Mouse (Mus musculus) limb, embryonic 13.5 days (tissue): Measurements from ENCODE around the gene Inpp4b. TPM values are rescaled to one million over a fixed set of nuclear protein-coding genes. Genes with fewer than 3 reads are reported as not detected.
A peak's percentile ranks its signal among the peaks of the same experiment; 100 is the strongest.

Experiments
- ATAC-seq: fragments of 200-750 bp; cut with Nextera tagmentation; 2 replicates; pipeline ENCODE4 v1.8.0; 2017; ENCODE audit warnings: low read depth, moderate number of reproducible peaks, moderate TSS enrichment; ENCODE audit not compliant: low FRiP score
- H3K27ac ChIP-seq: fragments of 300-500 bp; sonication (generic); 2 replicates; pipeline ENCODE4 v1.5.1; 2015; ENCODE audit warnings: inconsistent platforms, mild to moderate bottlenecking, moderate library complexity
- H3K27me3 ChIP-seq: fragments of 300-500 bp; sonication (generic); 2 replicates; pipeline ENCODE4 v1.6.1; 2015; ENCODE audit warnings: mild to moderate bottlenecking, inconsistent platforms
- H3K36me3 ChIP-seq: fragments of 300-500 bp; sonication (generic); 2 replicates; pipeline ENCODE4 v1.6.1; 2015; ENCODE audit warnings: inconsistent platforms, mild to moderate bottlenecking, moderate library complexity
- H3K4me1 ChIP-seq: fragments of 300-500 bp; sonication (generic); 2 replicates; pipeline ENCODE4 v1.6.1; 2015; ENCODE audit warnings: inconsistent platforms
- H3K4me2 ChIP-seq: fragments of 300-500 bp; sonication (generic); replicated peaks from 2 replicates; pipeline ENCODE4 v1.6.1; 2015; ENCODE audit warnings: inconsistent platforms, mild to moderate bottlenecking, moderate library complexity
- H3K4me3 ChIP-seq: fragments of 300-500 bp; sonication (generic); 2 replicates; pipeline ENCODE4 v1.5.1; 2015; ENCODE audit warnings: moderate library complexity, mild to moderate bottlenecking, inconsistent platforms
- H3K9ac ChIP-seq: fragments of 300-500 bp; sonication (generic); 2 replicates; pipeline ENCODE4 v1.6.1; 2015; ENCODE audit warnings: mild to moderate bottlenecking, inconsistent platforms
- H3K9me3 ChIP-seq: fragments of 300-500 bp; sonication (generic); 2 replicates; pipeline ENCODE4 v1.6.1; 2016; ENCODE audit warnings: inconsistent platforms
- WGBS: fragments of 180-500 bp; shearing (Covaris S2); methylation state at CpG from one replicate; pipeline ENCODE4 v1.1.7; 2015; 5-methylcytosine and 5-hydroxymethylcytosine counted together
- polyA plus RNA-seq: library from polyadenylated mRNA; unstranded; fragments of >200 nt; fragmentation: Nextera tagmentation; extraction: Ambion mirVana; gene quantifications from 2 replicates; pipeline ENCODE4 v1.2.1, GENCODE M21; 2015

Inpp4b gene
- polyA plus RNA-seq, 1 experiment from 2014 or later: 19.3 TPM

DNA sequence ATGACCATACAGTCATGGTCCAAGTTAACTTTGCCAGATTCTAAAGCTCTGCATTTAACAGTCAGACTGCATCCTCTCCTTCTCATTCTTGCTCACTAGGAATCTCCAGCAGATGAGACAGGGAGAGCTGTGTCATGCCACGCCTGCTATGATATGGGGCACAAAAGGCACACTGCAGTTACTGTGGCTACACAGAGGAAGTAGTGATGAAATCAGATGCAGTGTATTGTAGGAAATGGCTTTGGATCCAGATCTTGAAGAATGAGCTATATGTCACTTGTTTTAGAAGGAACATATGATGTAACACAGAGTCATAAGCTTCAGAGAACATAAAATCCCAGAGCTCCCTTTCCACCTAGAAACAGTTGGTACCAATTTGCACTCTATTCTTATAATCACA lies 408.8 kb downstream of the Inpp4b start:
- H3K4me2 ChIP-seq: no peak overlapping the region
- H3K9me3 ChIP-seq: no peaks in the 10 kb centered on the region
- no peak overlapping the region for H3K9ac ChIP-seq
- no peaks in the 10 kb centered on the region for H3K4me1 ChIP-seq
- no peaks in the 10 kb centered on the region for H3K27me3 ChIP-seq
- WGBS: 83% methylated on average over 1 of the region's 1 CpGs
- H3K36me3 ChIP-seq: no peaks in the 10 kb centered on the region
- no peak overlapping the region for H3K4me3 ChIP-seq
- no peak overlapping the region for H3K27ac ChIP-seq
- ATAC-seq: no peak

DNA sequence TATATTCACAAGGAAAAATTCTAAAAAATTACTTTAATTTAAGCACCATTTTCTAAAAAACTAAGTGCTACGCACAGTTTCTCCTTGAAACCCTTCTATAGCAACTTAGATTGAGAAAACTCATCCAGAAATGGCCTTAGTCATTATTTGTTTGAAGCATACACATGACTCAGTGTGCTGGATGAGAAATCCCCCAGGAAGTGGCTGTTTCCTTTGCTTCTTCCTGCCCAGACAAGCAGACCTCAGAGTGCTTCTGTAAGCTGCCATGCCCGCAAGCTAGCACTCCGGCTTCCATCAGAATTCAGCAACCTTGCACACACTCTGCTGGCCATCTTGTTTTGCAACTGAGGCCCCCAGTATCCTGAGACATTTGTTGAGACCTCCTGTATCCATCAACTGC lies 414.3 kb downstream of the Inpp4b start:
- H3K36me3 ChIP-seq: no peaks in the 10 kb centered on the region
- H3K9ac ChIP-seq: no peak overlapping the region
- H3K9me3 ChIP-seq: no peaks in the 10 kb centered on the region
- no peak overlapping the region for H3K4me3 ChIP-seq
- H3K4me2 ChIP-seq: no peak overlapping the region
- no peak for ATAC-seq
- no peaks in the 10 kb centered on the region for H3K4me1 ChIP-seq
- no peak overlapping the region for H3K27ac ChIP-seq
- no peaks in the 10 kb centered on the region for H3K27me3 ChIP-seq
- 86% methylated on average over 3 of the region's 3 CpGs for WGBS

DNA sequence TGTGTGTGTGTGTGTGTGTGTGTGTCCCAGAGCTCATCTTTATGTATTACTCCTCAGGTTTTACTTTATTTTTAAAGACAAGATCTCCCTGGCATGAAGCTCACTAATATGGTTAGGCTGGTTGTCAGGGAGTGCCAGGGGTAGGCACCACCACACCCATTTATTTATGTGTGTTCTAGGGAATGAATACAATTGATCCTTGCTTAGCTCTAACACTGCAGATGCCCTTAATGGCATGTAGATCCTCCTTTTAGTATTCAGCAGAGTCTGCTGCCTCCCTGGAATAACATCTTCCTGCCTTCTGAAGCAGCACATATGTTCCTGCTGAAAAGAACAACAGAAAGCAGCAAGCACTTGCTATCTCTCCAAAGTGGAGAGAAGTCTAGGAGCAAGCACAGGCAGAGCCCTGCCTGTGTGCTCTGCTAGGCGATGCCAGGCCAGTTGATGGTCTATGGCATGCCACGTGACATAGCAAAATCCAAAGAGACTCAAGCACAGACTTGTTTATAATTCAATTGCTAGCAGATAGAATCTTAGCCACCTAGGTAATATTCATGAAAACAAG lies 415.3 kb downstream of the Inpp4b start:
- no peaks in the 10 kb centered on the region for H3K27me3 ChIP-seq
- H3K9ac ChIP-seq: no peak overlapping the region

DNA sequence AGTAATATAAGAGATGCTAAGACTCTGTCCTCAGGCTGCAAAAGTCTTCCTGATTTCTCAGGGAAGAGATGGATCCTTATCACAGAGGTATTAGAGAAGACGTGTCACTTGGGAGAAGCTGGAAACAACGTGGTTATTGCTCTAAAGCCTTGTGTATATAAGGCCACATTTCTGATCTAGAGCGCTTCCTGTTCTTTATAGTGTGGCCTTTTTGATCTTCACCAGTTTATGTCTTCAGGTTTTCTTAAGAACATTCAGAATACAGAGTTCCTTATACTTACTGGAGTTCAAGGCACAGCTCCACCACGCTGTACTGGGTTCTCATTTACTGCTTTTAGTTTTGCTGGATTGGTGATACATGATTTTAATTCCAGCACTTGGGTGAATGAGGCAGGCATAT lies 419.1 kb downstream of the Inpp4b start:
- H3K27me3 ChIP-seq: no peaks in the 10 kb centered on the region
- H3K9ac ChIP-seq: no peak overlapping the region
- no peak overlapping the region for H3K4me2 ChIP-seq
- H3K9me3 ChIP-seq: no peaks in the 10 kb centered on the region
- H3K36me3 ChIP-seq: no peaks in the 10 kb centered on the region
- H3K27ac ChIP-seq: no peak overlapping the region
- no peak for ATAC-seq
- whole genome bisulfite sequencing: 64% methylated on average over 4 of the region's 4 CpGs
- H3K4me1 ChIP-seq: peaks cover 7% of the 10 kb centered on the region
- no peak overlapping the region for H3K4me3 ChIP-seq

More for the DNA sequence above, 415.3 kb downstream of the Inpp4b start:
- Histone ChIP-seq H3K4me1 (no peaks in the 10 kb centered on the region), H3K4me3 (no peak overlapping the region), H3K9me3 (no peaks in the 10 kb centered on the region), H3K4me2 (no peak overlapping the region), H3K27ac (no peak overlapping the region), H3K36me3 (no peaks in the 10 kb centered on the region)
- WGBS: 84% methylated on average over 2 of the region's 2 CpGs
- no peak for ATAC-seq

DNA sequence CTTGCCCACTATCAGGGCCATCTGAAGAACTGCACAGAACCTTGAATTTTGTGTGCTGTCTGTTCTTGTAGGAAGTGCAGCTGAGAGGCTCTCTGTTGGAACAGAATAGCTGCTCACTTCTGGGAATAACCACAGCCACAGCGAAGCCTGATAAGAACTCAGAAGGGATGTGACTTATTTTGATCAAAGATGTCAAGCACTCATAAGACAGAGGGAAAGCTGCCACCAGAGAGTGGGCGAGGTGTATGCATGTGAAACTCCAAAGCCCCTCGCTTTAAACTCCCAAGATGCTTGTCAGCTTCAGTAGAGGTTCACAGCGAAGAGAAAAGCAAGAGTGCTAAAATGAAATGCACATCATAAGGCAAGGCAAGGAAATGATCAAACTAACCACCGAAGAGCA lies 423.7 kb downstream of the Inpp4b start:
- Histone ChIP-seq H3K4me3 (no peak overlapping the region), H3K4me1 (peaks cover 42% of the 10 kb centered on the region), H3K36me3 (no peaks in the 10 kb centered on the region), H3K27me3 (no peaks in the 10 kb centered on the region), H3K9me3 (no peaks in the 10 kb centered on the region), H3K9ac (no peak overlapping the region), H3K4me2 (no peak overlapping the region), H3K27ac (no peak overlapping the region)
- WGBS: 45% methylated on average over 5 of the region's 5 CpGs
- ATAC-seq: no peak

DNA sequence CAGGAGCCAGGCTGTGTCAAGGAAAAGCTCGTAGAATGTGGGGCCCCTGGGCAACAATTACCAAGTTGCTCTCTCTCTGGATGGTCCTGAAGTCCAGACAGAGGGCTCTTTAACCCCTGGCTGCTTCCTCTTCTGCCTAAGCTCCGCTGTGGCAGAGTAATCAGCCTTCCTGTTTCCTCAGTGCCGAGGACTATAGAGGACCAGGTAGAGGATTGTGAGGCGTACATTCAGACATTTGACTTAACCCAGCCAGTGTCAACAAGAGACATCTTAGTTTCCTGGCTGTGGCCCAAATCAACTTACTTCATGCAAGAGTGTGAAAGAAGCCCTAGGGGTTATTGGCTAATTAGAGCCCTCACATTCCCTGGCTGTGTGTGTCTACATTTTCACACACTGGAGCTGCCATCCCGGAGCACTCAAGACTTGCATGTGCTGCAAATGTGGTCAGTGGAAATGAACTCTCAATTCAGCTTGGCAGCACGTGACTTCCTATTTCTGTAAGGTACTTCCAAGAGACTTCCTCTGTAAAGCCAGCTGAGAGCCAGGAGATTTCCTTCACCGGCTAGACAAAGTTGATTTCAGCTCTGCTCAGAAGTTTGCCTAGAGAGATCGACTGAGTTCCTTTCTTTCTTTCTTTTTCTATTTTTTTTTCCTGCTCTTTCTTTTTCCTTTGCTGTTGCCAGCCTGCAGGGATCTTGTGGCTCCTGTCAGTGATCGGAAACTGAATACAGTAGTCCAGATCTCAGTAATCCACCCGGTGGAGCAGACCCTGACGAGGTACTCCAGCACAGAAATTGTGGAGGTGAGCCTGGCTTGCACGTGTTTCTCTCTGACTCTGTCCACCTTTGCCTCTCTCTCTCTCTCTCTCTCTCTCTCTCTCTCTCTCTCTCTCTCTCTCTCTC lies 425.3 kb downstream of the Inpp4b start:
- WGBS: 3% methylated on average over 12 of the region's 12 CpGs

DNA sequence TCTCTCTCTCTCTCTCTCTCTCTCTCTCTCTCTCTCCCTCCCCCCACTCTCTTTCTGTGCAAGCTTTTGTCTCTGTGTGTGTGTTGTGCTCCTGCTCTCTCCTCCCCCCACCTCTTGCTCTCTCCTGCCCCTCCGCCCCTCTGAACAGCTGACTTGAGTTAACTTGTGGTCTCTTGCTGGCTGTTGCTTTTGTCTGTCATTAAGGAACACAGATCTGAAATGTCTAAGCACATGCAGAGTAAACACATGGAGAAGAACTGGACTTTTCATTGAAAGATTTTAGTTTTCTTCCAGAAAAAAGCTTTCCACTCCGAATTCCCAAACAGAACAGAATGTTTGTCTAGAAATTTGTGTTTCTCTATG lies 425.9 kb downstream of the Inpp4b start:
- WGBS: 27% methylated on average over 2 of the region's 2 CpGs
- no peaks in the 10 kb centered on the region for H3K36me3 ChIP-seq
- H3K4me2 ChIP-seq: peak overlapping the region; percentile 61
- peak overlapping the region; percentile 36 for H3K4me3 ChIP-seq
- no peaks in the 10 kb centered on the region for H3K9me3 ChIP-seq
- H3K9ac ChIP-seq: peak overlapping the region; percentile 50; the same call in 1 of the 2 replicates
- H3K4me1 ChIP-seq: peaks cover 45% of the 10 kb centered on the region
- H3K27ac ChIP-seq: peak overlapping the region; percentile 69
- ATAC-seq: peak; percentile 75
- H3K27me3 ChIP-seq: no peaks in the 10 kb centered on the region

More for the DNA sequence above, 425.3 kb downstream of the Inpp4b start:
- peak overlapping the region; percentile 69 for H3K27ac ChIP-seq
- H3K36me3 ChIP-seq: no peaks in the 10 kb centered on the region
- peaks cover 45% of the 10 kb centered on the region for H3K4me1 ChIP-seq
- no peaks in the 10 kb centered on the region for H3K27me3 ChIP-seq
- peak overlapping the region; percentile 61 for H3K4me2 ChIP-seq
- no peaks in the 10 kb centered on the region for H3K9me3 ChIP-seq
- H3K9ac ChIP-seq: peak overlapping the region; percentile 50
- peak; percentile 80 for ATAC-seq
- peak overlapping the region; percentile 36 for H3K4me3 ChIP-seq

DNA sequence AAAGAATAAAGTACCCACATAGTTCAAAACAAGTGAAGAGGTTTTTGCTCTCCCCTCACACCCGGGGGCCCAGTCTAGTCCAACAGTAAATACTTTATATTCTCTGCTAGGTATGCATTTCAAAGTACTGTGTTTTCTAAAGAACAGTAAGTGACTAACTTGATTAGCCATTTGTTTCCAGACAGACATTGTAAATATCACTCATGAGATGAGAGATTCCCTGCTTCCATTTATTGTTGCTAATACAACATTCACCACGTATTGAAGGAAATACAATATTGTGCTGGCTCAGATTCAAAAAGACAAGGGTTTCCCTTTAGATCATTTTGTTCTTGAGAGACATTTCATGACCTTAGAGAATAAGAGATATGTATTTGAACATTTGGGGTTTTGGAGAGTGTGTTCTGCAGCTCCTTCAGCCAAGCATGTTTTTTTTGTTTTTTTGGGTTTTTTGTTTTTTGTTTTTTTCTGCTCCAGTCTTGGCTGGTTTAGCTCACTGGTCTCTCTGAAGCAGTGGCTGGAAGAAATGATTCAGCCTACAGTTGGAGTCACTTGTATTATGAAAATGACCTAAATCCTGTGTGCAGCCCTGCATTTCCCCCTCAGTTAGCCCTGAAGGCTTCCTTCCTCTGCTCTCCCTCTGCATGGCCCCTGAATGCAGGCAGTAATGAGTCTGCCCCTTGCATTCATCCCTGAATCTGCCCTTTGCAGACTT lies 426.5 kb downstream of the Inpp4b start:
- Histone ChIP-seq H3K9ac (no peak overlapping the region), H3K9me3 (no peaks in the 10 kb centered on the region), H3K4me1 (peaks cover 47% of the 10 kb centered on the region), H3K36me3 (no peaks in the 10 kb centered on the region), H3K27me3 (no peaks in the 10 kb centered on the region), H3K4me3 (peak overlapping the region; percentile 36), H3K27ac (no peak overlapping the region), H3K4me2 (peak overlapping the region; percentile 61)
- 16% methylated on average over 2 of the region's 2 CpGs for WGBS
- ATAC-seq: no peak

DNA sequence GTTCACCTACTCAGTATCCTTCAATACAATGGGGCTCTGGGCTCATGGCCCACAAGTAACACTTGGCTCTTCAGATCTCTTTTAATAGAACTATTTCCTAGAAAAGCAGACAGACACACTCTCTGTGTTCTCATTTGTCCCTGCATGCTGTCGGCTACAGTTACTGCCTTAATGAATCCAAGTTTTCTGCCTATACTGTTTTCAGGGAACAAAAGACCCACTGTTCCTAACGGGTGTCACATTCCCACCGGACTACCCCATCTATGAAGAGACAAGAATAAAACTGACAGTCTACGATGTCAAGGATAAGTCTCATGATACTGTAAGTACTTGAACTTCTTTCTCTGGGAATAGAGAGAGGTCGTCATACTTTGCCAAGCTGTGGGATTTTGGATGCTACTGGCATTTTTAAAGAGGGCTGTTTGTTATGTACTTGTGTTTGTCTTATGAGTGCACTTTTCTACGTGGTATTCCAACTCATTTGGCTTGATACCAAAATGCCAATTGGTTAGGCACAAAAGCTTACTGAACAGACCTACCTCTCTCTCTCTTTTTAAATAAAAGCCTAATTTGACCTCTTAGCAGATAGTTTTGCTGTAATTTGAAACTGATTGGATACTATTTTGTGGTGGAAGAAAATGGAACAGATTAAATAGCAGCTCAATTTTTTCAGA lies 428.4 kb downstream of the Inpp4b start:
- Histone ChIP-seq H3K9ac (no peak overlapping the region), H3K9me3 (no peaks in the 10 kb centered on the region), H3K4me1 (peaks cover 55% of the 10 kb centered on the region), H3K27me3 (no peaks in the 10 kb centered on the region), H3K4me2 (no peak overlapping the region), H3K36me3 (no peaks in the 10 kb centered on the region), H3K4me3 (no peak overlapping the region), H3K27ac (no peak overlapping the region)
- WGBS: 42% methylated on average over 6 of the region's 6 CpGs
- ATAC-seq: no peak

DNA sequence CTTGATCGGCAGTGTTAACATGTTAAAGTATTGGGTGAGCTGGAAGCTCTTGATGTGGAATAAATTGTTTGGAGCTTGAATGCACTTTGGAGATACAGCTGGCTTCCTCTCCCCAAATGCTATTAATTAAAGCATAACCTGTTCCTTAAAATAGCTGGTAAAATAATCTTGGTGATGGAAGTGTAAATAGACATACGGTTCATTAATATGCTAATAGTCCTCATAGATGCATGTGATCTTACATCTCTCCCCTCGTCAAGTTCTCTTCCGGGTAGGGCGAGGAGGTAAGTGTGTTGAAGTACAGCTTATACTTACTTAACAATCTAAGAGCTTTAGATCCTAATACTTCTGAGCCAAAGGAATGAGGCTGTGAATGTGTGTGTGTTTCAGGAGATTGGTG lies 430.5 kb downstream of the Inpp4b start:
- Histone ChIP-seq H3K9ac (no peak overlapping the region), H3K4me2 (no peak overlapping the region), H3K36me3 (no peaks in the 10 kb centered on the region), H3K9me3 (no peaks in the 10 kb centered on the region), H3K4me3 (no peak overlapping the region), H3K27ac (no peak overlapping the region), H3K4me1 (peaks cover 39% of the 10 kb centered on the region), H3K27me3 (no peaks in the 10 kb centered on the region)
- WGBS: 90% methylated on average over 5 of the region's 5 CpGs
- ATAC-seq: no peak

DNA sequence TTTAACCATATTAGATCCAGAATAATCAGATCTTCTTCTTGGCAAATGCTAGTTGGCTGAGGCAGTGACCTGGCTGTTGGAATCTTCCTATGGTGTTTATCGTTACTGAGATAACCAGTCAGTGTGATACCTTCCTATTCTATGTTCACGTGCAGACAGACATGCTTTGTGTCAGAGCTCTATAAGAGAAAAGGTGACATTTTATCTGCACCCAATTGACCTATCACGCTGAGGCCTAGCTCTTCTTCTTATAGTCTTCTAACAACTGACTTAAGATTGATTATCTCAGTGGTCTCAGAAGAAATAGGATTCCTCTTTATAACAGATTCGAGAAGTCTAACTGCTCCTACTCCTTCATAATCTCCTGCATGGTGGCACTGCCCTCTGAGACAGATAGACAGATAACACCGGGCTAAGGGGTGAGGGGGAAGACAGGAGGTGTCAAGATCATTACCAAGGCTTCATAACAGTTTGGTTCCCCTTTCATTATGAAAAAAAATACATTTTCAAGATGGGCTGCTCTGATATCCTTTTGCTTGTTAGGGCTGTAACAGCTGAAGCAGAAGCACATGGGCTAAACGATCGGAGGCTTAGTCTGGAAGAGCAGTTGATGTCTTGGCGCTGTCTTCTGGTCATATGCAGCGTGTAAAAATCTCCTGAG lies 431.1 kb downstream of the Inpp4b start:
- H3K9ac ChIP-seq: no peak overlapping the region
- 78% methylated on average over 9 of the region's 9 CpGs for WGBS

More for the DNA sequence above, 431.1 kb downstream of the Inpp4b start:
- Histone ChIP-seq H3K9me3 (no peaks in the 10 kb centered on the region), H3K27ac (no peak overlapping the region), H3K27me3 (no peaks in the 10 kb centered on the region), H3K4me3 (no peak overlapping the region), H3K4me1 (peaks cover 37% of the 10 kb centered on the region), H3K4me2 (no peak overlapping the region), H3K36me3 (no peaks in the 10 kb centered on the region)
- ATAC-seq: no peak
